Mouse (Mus musculus) retina, postnatal 7 days (tissue): Measurements from ENCODE around the gene Fam71e2.
A peak's percentile ranks its signal among the peaks of the same experiment; 100 is the strongest.
"Not testable (repeated sequence)": the region's sequence is repeated elsewhere in the genome, so short reads cannot be mapped to it uniquely, and the experiment has no call there.

Source experiments
- DNase-seq: peaks from one replicate; pipeline ENCODE4 v3.0.0-alpha.2; 2012; ENCODE audit warnings: low read depth, low spot score

The Fam71e2 gene

DNA sequence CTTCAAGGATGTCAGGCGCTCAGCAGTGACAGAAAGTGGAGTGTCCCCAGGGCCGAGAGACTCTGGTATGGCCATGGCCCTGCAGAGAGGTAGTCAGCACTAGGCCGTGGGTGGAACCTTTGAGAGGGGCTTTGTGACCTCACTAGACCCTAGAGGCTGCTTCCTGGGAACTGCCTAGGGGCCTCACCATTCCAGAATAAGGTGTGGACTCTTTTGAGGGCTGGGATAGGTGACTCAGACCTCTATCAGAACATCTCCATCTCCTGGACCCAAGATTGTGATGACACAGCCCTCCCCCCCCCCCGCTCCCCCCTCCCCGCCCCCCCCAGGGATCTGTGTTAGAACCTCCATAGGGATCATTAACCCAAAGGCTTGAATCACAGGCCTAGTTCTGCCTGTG is at the start of gene Fam71e2:
Fam71e2 (minus strand) TSS at position 101 of the 400 bp plus-strand sequence.
- no peak for DNase-seq

DNA sequence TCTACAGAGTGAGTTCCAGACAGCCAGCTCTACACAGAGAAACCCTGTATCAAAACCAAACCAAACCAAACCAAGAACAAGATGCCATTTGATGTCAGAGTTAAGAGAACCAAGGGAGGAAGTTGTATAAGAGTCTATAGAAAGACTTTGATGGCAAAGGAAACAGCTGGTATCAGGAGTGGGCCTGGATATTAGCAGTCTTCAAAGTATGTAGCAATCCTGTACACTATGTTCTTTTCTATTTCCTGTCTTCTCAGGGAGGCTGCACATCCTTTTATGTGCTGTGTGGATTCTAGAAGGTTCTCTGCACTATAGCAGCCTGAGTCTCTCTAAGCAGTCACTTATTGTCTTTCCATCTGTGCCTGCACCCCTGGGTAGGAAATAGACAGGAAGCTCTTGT is 45.5 kb upstream of the Fam71e2 start:
- DNase-seq: no peak

GRCm38 (mm10) chr7:4813105-4813791 is 42.1 kb upstream of the Fam71e2 start:
- DNase-seq: no peak

DNA sequence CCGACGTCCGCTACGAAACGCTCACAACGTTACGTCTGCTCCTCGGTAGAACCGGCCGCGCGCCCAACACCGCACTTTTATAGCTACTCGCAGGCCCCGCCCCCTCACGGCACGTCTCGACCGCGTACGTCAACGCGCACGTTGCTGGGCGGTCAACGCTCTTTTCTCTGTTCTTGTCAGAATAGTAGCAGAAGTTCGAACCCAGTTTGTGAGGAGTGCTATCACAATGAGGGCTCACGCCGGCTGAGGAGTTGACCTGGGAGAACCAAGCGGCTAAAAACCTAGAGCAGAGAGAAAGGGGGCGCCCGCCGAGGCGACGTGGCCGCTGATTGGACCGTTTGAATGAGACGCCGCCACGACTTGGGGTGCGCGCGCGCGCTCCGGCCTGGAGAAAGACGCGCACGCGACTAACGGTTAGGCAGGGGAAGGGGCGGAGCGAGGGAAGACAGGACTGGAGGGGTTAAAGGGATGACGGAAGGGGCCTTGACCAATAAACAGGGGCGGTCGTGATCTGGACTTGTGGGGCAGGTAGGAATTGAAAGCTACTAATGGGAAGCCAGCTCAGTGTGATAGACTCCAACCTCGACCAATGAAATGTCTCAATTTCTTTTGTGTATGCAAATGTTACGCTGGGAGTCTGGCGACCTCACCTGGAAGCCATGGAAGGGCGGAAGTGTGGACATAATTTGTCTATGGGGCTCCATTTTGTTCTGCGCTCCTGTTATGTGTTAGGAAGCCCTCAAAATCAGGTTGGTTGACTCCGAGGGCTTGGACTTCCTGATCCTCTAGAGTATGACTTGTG is 41.4 kb upstream of the Fam71e2 start, which contains the start of gene Ube2s:
Ube2s (minus strand) TSS at position 288 of the 802 bp plus-strand sequence.
- DNase-seq: peak; percentile 99

GRCm38 (mm10) chr7:4811842-4812302 is 40.8 kb upstream of the Fam71e2 start:
- DNase-seq: no peak

- not testable (repeated sequence) for DNase-seq
Measured at GRCm38 (mm10) chr7:4811131-4811530, 40.0 kb upstream of the Fam71e2 start.

GRCm38 (mm10) chr7:4806716-4807115 is 35.6 kb upstream of the Fam71e2 start:
- no peak for DNase-seq

DNA sequence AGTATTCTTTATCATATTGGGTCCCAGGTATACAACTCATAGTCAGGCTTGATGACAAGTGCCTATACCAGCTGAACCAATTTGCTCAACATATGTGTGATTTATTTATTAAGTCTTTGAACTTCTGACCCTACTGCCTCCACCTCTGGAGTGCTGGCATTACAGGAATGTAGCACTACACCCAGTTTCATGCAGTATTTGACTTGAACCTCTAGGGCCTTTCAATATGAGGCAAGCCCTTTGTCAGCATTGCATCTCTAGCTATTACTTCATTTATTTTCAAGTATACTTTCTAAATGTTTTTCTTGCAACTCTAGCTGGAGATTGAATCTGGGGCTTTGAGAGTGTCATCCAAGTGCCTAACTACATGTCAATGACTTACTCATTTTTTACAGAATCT is 31.1 kb upstream of the Fam71e2 start:
- no peak for DNase-seq

DNA sequence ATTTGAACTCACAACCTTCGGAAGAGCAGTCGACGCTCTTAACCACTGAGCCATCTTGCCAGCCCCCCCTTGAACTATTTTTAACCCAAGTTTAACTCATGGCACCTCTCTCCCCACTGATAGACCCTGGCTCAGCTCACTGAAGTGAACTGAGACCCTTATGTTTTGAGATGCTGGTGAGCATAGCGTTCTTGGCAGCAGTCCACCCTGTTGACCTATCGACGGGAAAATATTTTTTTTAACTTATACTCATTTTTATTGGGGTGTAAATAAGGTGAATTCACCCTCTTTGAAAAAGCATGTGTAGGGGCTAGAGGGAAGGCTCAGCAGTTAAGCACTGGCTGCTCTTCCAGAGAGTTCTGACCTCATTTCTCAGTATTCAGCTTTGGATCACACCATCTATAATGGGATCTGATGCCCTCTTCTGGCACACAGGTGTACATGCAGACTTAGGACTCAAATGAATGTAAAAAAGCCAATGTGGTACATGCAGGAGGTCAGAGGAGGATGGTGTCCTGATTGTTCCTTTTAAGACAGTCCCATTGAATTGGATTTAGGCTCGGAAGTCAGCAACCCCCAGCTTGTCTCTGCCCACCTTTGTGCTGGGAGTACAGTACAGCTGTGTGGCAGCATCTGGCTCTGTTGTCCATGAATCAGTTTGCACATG is 24.8 kb upstream of the Fam71e2 start:
- DNase-seq: no peak

GRCm38 (mm10) chr7:4794631-4795168 is 23.6 kb upstream of the Fam71e2 start:
- no peak for DNase-seq

- no peak for DNase-seq
Measured at GRCm38 (mm10) chr7:4793674-4794073, 22.6 kb upstream of the Fam71e2 start.

- DNase-seq: not testable (repeated sequence)
Measured at GRCm38 (mm10) chr7:4793248-4793647, 22.1 kb upstream of the Fam71e2 start.

DNA sequence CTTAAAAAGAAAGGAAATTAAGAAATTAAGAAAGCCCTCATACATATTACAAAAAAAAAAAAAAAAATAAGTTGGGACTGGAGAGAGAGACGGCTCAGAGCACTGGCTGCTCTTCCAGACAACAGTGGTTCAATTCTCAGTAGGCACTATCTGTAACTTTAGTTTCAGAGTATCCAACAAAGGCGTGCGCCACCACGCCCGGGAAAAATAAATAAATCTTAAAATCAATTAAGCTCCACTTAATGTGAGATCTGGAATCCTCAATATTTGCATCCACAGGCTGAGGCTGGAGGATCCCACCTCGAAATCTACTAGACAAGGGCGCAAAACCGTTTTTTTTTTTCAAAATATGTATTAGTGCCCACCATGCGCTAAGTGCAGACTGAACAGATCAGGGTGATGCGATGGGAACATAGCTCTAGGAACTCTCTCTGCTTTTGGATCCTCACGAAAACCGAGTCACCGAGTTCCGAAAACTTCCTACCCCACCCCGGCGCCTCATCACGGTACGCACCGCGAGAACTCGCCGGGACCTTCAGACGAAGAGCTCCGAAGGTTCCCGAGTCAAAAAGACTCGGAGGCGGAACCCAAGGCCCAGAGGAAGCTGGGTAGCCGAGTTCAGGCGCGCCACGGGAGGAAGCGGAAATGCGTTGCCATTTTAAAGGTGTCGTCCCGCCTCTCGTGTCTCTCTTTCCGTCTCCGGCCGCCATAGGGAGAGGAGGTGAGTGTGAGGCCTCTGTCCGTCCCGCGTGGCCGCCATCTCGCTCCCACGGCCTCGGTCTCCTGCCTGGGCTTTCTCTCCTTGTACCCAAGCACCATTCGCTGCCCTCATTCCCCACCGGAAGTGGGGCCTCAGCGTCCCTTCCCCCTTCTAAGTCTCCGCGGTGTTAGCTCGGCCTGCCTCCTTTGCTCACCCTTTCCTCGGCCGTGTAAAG is 21.4 kb upstream of the Fam71e2 start, which contains the start of gene Rpl28:
Rpl28 (plus strand) TSS at position 597 of the 935 bp plus-strand sequence.
- DNase-seq: peak; percentile 92

GRCm38 (mm10) chr7:4789436-4789935 is 18.4 kb upstream of the Fam71e2 start, which contains the start of gene Tmem238:
Gene Tmem238 (minus strand): TSS chr7:4789656.
- no peak for DNase-seq

DNA sequence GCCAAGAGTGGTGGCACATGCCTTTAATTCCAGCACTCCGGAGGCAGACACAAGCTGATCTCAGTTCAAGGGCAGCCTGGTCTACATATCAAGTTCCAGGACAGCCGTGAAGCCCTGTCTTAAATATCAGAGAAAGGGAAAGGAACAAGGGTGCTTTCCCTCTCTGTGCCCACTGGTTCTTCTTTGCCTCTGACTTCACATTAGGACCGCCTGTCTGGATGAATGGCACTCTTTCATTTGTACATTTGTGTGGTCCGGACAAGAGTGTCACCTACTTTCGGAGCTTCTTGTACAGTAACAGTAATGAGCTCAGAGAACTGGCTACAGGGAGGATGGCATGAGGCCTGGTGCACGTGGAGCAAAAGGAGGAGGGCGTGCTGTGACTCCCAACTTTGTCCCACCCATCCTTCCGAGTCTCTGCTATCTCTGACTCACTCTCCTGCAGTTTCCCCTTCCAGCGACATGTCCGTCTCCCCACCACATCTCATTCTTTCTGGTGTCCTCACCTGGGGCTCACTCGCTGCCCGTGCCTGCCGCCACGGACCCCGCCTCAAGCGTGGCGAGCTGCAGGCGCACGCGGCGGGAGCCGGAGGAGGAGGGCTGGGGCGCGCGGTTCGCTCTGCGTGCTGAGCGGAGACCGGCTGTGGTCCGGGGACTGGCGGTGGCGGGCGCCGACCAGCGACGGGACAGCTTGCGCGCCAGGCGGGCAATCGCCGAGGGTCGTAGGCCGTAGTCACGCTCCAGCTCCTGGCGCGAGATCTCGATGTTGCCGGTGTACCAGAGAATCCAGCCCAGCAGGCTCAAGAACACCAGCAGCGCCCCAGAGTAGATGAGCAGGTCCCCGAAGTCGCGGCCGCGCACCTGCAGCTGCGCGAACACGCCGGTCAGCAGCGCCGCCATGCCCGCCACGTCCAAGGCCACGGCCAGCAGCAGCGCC is 17.7 kb upstream of the Fam71e2 start:
- no peak for DNase-seq

- DNase-seq: no peak
Measured at GRCm38 (mm10) chr7:4783667-4784268, 12.7 kb upstream of the Fam71e2 start.

- no peak for DNase-seq
Measured at GRCm38 (mm10) chr7:4782759-4783158, 11.7 kb upstream of the Fam71e2 start, which contains the start of the genes Il11 and Tmem190. Gene Il11 (minus strand): TSS chr7:4782859. Gene Tmem190 (plus strand): TSS chr7:4782937.

- no peak for DNase-seq
Measured at GRCm38 (mm10) chr7:4782130-4782529, 11.0 kb upstream of the Fam71e2 start.

- no peak for DNase-seq
Measured at GRCm38 (mm10) chr7:4779921-4780320, 8.8 kb upstream of the Fam71e2 start.
